Comparison of ENCODE assay signal across 8 mouse cellular contexts in the genomic region with DNA sequence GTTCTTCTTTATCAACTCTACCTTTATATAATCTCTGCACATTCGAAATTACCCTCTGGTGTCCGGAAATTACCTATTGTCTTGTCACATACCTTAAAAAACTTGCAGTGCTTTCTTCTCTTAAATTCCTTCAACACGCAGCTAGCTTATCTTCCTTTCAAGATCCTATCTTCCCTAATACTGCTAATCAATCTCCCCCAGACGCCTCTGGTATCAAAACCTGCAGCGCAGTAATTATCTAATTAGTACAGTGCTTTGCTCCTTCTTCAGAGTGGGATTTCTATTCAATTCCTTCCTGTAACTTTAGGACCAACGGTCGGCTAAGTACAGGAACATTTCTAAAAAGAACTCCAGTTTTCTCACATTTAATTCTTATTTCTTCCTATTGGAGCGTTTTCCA. TPM values are rescaled to one million over a fixed set of nuclear protein-coding genes. Genes with fewer than 3 reads are reported as not detected.
A peak's percentile ranks its signal among the peaks of the same experiment; 100 is the strongest.
DNase-seq lines count a peak whose midpoint lies in the region; ATAC-seq and TF ChIP-seq lines count a peak whose summit lies in the region.

No protein-coding gene starts in this region.

- peak; percentile 15 for DNase-seq in CD4-positive, CD25-positive, alpha-beta regulatory T cell, adult 2 months (ENCODE audit: low read depth, low spot score)
- DNase-seq in spleen, adult 2 months (ENCODE audit: low read depth in 1 of 2, low spot score in 2 of 2): no peak
- no peak for DNase-seq in spleen, adult 12 weeks (ENCODE audit: low spot score)
- DNase-seq in liver: peak; percentile 49
- no peak for DNase-seq in cerebellum, adult 9-11 months
- DNase-seq in cerebellum, adult 9-10 months: no peak

- no peaks in the 10 kb centered on the region for H3K27me3 ChIP-seq in spleen, adult 2 months (ENCODE audit: control insufficient read depth, insufficient read depth, low read length)
- no peaks in the 10 kb centered on the region for H3K27me3 ChIP-seq in stomach, embryonic 16.5 days (ENCODE audit: control insufficient read depth, insufficient read depth, low read length)

- no peak overlapping the region; the same call in 1 of the 2 replicates for H3K27ac ChIP-seq in spleen, adult 2 months (ENCODE audit: insufficient read depth, low read length)
- peak overlapping the region; percentile 99 for H3K27ac ChIP-seq in stomach, embryonic 16.5 days (ENCODE audit: low read length)

- peak overlapping the region; percentile 94 for H3K9ac ChIP-seq in stomach, embryonic 16.5 days (ENCODE audit: low read length)

- H3K4me3 ChIP-seq in spleen, adult 2 months (ENCODE audit: extremely low read depth, insufficient read depth, insufficient read length): peak overlapping the region; percentile 91
- H3K4me3 ChIP-seq in stomach, embryonic 16.5 days (replicated peaks; ENCODE audit: low read length): peak overlapping the region; percentile 87

- TF ChIP-seq CTCF in spleen, adult 2 months (IDR thresholded peaks at IDR 0.05; ENCODE audit: extremely low read depth, insufficient read depth, insufficient read length, insufficient replicate concordance): no peak

- no peak for ATAC-seq in CD4-positive, CD25-positive, alpha-beta regulatory T cell, adult 4 months
- no peak for ATAC-seq in stomach, embryonic 16.5 days (ENCODE audit: insufficient read depth, low FRiP score)

- H3K4me1 ChIP-seq in spleen, adult 2 months (ENCODE audit: control insufficient read depth, insufficient read depth, insufficient read length): peaks cover 6% of the 10 kb centered on the region; the same call in 1 of the 2 replicates
- H3K4me1 ChIP-seq in stomach, embryonic 16.5 days (ENCODE audit: control insufficient read depth, insufficient read depth, low read length): peaks cover 13% of the 10 kb centered on the region

- peak overlapping the region; percentile 79 for H3K4me2 ChIP-seq in stomach, embryonic 16.5 days (ENCODE audit: low read depth, low read length)

- peaks cover 2% of the 10 kb centered on the region; the same call in 1 of the 2 replicates for H3K36me3 ChIP-seq in spleen, adult 2 months (ENCODE audit: control insufficient read depth, insufficient read depth, low read length)
- H3K36me3 ChIP-seq in stomach, embryonic 16.5 days (ENCODE audit: control insufficient read depth, insufficient read depth, low read length): peaks cover under 1% of the 10 kb centered on the region; the same call in 1 of the 2 replicates

- no peaks in the 10 kb centered on the region for H3K9me3 ChIP-seq in stomach, embryonic 16.5 days (replicated peaks; ENCODE audit: control insufficient read depth, low read length)

- no peak for TF ChIP-seq POLR2A in spleen, adult 2 months (IDR thresholded peaks at IDR 0.05; ENCODE audit: low read depth, low read length)

- WGBS in spleen, adult 2 months: 8% methylated on average over 8 of the region's 8 CpGs
- WGBS in stomach, embryonic 16.5 days: 1% methylated on average over 8 of the region's 8 CpGs

RNA-seq across cellular contexts. Expression of gene Cep57, which starts 1.0 kb away (rescaled TPM):
- 10 to 100 TPM; 43.1 to 49.9 TPM for polyA plus RNA-seq in CD4-positive, CD25-positive, alpha-beta regulatory T cell, adult 4 months (2017; shearing (Covaris generic))
- 8.5 and 10.1 TPM in 2 replicates for polyA plus RNA-seq in spleen, adult 2 months (2012; rRNA removed)
- polyA plus RNA-seq in stomach, embryonic 16.5 days (2015; fragmentation: Nextera tagmentation; extraction: Ambion mirVana): 41.2 and 43.5 TPM in 2 replicates

RNA-seq across cellular contexts. Expression of gene Fam76b, which starts 1.6 kb away (rescaled TPM):
- polyA plus RNA-seq in CD4-positive, CD25-positive, alpha-beta regulatory T cell, adult 4 months (2017; shearing (Covaris generic)): 10 to 100 TPM; 13.9 to 17.8 TPM
- 8.5 and 19.2 TPM in 2 replicates for polyA plus RNA-seq in spleen, adult 2 months (2012; rRNA removed)
- 14.7 and 18.3 TPM in 2 replicates for polyA plus RNA-seq in stomach, embryonic 16.5 days (2015; fragmentation: Nextera tagmentation; extraction: Ambion mirVana)

Comparison
In these comparisons a context has a peak if more than half of its experiments do, and no peak if none do; other contexts are left out.
1. DNase-seq: peak in CD4-positive, CD25-positive, alpha-beta regulatory T cell, adult 2 months (single experiment) and liver (single experiment); none in spleen, adult 2 months (0 of 2), spleen, adult 12 weeks (single experiment), cerebellum, adult 9-11 months (single experiment) and cerebellum, adult 9-10 months (single experiment).